Mouse (Mus musculus): ENCODE results near the gene Foxp2. TPM values are rescaled to one million over a fixed set of nuclear protein-coding genes. Genes with fewer than 3 reads are reported as not detected.

Gene Foxp2
- total and polyA plus RNA-seq, 2 experiments from 2014 or later, result 34.6 to 69.7 TPM

GRCm38 (mm10) chr6:15465471-15465870 is 564.3 kb downstream of the Foxp2 start:
- Histone ChIP-seq H3K36me3 (ENCODE audit: insufficient read depth, low read length) (no peaks in the 10 kb centered on the region), H3K9ac (replicated peaks; ENCODE audit: low read length) (no peak overlapping the region), H3K4me1 (ENCODE audit: insufficient read depth, low read length) (no peaks in the 10 kb centered on the region), H3K4me2 (ENCODE audit: low read depth, low read length) (no peak overlapping the region), H3K27ac (no peak overlapping the region), H3K4me3 (ENCODE audit: low read length) (no peak overlapping the region), H3K27me3 (ENCODE audit: insufficient read depth, low read length) (no peaks in the 10 kb centered on the region), H3K9me3 (ENCODE audit: low read length) (no peaks in the 10 kb centered on the region)
- WGBS, result 82% methylated on average over 3 of the region's 3 CpGs
- ATAC-seq (no peak), DNase-seq (ENCODE audit: low spot score) (no peak)
- no peak for TF ChIP-seq CTCF (IDR thresholded peaks at IDR 0.05; ENCODE audit: low read depth)

- no peak overlapping the region for H3K4me2 ChIP-seq (ENCODE audit: low read depth, low read length)
- H3K27ac ChIP-seq, result no peak overlapping the region
- no peaks in the 10 kb centered on the region for H3K9me3 ChIP-seq (ENCODE audit: low read length)
- no peak for DNase-seq (ENCODE audit: low spot score)
- TF ChIP-seq CTCF (IDR thresholded peaks at IDR 0.05; ENCODE audit: low read depth), result no peak
- no peak for ATAC-seq
- H3K27me3 ChIP-seq (ENCODE audit: insufficient read depth, low read length), result no peaks in the 10 kb centered on the region
- no peak overlapping the region for H3K9ac ChIP-seq (replicated peaks; ENCODE audit: low read length)
- no peaks in the 10 kb centered on the region for H3K36me3 ChIP-seq (ENCODE audit: insufficient read depth, low read length)
- WGBS, result 34% methylated on average over 1 of the region's 1 CpGs
- H3K4me3 ChIP-seq (ENCODE audit: low read length), result no peak overlapping the region
- no peaks in the 10 kb centered on the region for H3K4me1 ChIP-seq (ENCODE audit: insufficient read depth, low read length)
Observed at GRCm38 (mm10) chr6:15466634-15467033, 565.5 kb downstream of the Foxp2 start.

GRCm38 (mm10) chr6:15486909-15487308 is 585.8 kb downstream of the Foxp2 start:
- TF ChIP-seq CTCF (IDR thresholded peaks at IDR 0.05; ENCODE audit: low read depth), result no peak
- DNase-seq (ENCODE audit: low spot score) (no peak), ATAC-seq (no peak)
- Histone ChIP-seq H3K4me3 (ENCODE audit: low read length) (no peak overlapping the region), H3K4me1 (ENCODE audit: insufficient read depth, low read length) (no peaks in the 10 kb centered on the region), H3K27me3 (ENCODE audit: insufficient read depth, low read length) (no peaks in the 10 kb centered on the region), H3K4me2 (ENCODE audit: low read depth, low read length) (no peak overlapping the region), H3K36me3 (ENCODE audit: insufficient read depth, low read length) (no peaks in the 10 kb centered on the region), H3K9me3 (ENCODE audit: low read length) (no peaks in the 10 kb centered on the region), H3K9ac (replicated peaks; ENCODE audit: low read length) (no peak overlapping the region), H3K27ac (no peak overlapping the region)
- WGBS, result 72% methylated on average over 2 of the region's 2 CpGs

Small RNA genes within 50 kb of the gene (microRNA-seq; reads per million reads assigned to microRNA genes)
- 0 reads per million in 2 experiments for gene Gm25470

Other genes with a start within 250 kb of the Foxp2 start
- not detected in 2 replicates for gene Ppp1r3a, start 146.1 kb upstream of the Foxp2 start, total RNA-seq (2014; rRNA removed)
- 0.04 TPM in 1 of 2 replicates, not detected in the other for gene Ppp1r3a, start 146.1 kb upstream of the Foxp2 start, polyA plus RNA-seq (2015; fragmentation: Nextera tagmentation; extraction: Ambion mirVana)